Mouse (Mus musculus): ENCODE results near the gene Gm20772.
"Not testable (repeated sequence)": the region's sequence is repeated elsewhere in the genome, so short reads cannot be mapped to it uniquely, and the experiment has no call there.

Gm20772 gene

GRCm38 (mm10) chrY:17874441-17874840, at the start of gene Gm20772, which contains the start of gene Gm20831:
Gm20772 (plus strand) TSS chrY:17874741.
Gm20831 (plus strand) TSS chrY:17874741.
- DNase-seq = not testable (repeated sequence)

GRCm38 (mm10) chrY:17846166-17846565, 28.4 kb upstream of the Gm20772 start, which contains the start of gene Gm21904:
Gm21904 (minus strand) TSS chrY:17846266.
- DNase-seq = not testable (repeated sequence)
